Mouse (Mus musculus): ENCODE measurements at regions not wholly inside any gene's neighbourhood (a gene's known extent, or its start where the extent isn't known, plus 50 kb on each side); places are given as distances from the start of the nearest gene placed in this dataset.

GRCm38 (mm10) chrX:12832709-12833108, 70.8 kb upstream of the Med14 start:
- Histone ChIP-seq H3K9me3 (replicated peaks; ENCODE audit: control insufficient read depth, insufficient read depth, low read length, poor library complexity, severe bottlenecking) (no peaks in the 10 kb centered on the region), H3K36me3 (ENCODE audit: control insufficient read depth, insufficient read depth, low read length, poor library complexity, severe bottlenecking) (no peaks in the 10 kb centered on the region), H3K4me3 (ENCODE audit: low read depth, low read length) (no peak overlapping the region), H3K27me3 (ENCODE audit: control insufficient read depth, insufficient read depth, low read length, poor library complexity, severe bottlenecking) (no peaks in the 10 kb centered on the region), H3K4me1 (ENCODE audit: control insufficient read depth, insufficient read depth, low read length) (no peaks in the 10 kb centered on the region), H3K27ac (ENCODE audit: insufficient read depth, low read length) (no peak overlapping the region), H3K9ac (ENCODE audit: low read depth, poor library complexity, severe bottlenecking) (no peak overlapping the region)
- TF ChIP-seq CTCF (IDR thresholded peaks at IDR 0.05; ENCODE audit: low read depth, low read length) (no peak), EP300 (IDR thresholded peaks at IDR 0.05; ENCODE audit: insufficient read depth, low read depth, low read length) (no peak), POLR2A (IDR thresholded peaks at IDR 0.05; ENCODE audit: insufficient read depth, low read length) (no peak)

- no peak overlapping the region for H3K9ac ChIP-seq (ENCODE audit: low read depth, poor library complexity, severe bottlenecking)
- peaks cover under 1% of the 10 kb centered on the region for H3K4me1 ChIP-seq (ENCODE audit: control insufficient read depth, insufficient read depth, low read length)
- H3K27me3 ChIP-seq (ENCODE audit: control insufficient read depth, insufficient read depth, low read length, poor library complexity, severe bottlenecking), result no peaks in the 10 kb centered on the region
- no peaks in the 10 kb centered on the region for H3K36me3 ChIP-seq (ENCODE audit: control insufficient read depth, insufficient read depth, low read length, poor library complexity, severe bottlenecking)
- H3K4me3 ChIP-seq (ENCODE audit: low read depth, low read length), result no peak overlapping the region
- TF ChIP-seq POLR2A (IDR thresholded peaks at IDR 0.05; ENCODE audit: insufficient read depth, low read length) (no peak), CTCF (IDR thresholded peaks at IDR 0.05; ENCODE audit: low read depth, low read length) (no peak), EP300 (IDR thresholded peaks at IDR 0.05; ENCODE audit: insufficient read depth, low read depth, low read length) (no peak)
- H3K27ac ChIP-seq (ENCODE audit: insufficient read depth, low read length), result no peak overlapping the region
- H3K9me3 ChIP-seq (replicated peaks; ENCODE audit: control insufficient read depth, insufficient read depth, low read length, poor library complexity, severe bottlenecking), result no peaks in the 10 kb centered on the region
Measured at GRCm38 (mm10) chrX:12829165-12829564, 67.3 kb upstream of the Med14 start.

GRCm38 (mm10) chrX:12827299-12827872, 65.5 kb upstream of the Med14 start:
- no peak overlapping the region for H3K27ac ChIP-seq (ENCODE audit: insufficient read depth, low read length)
- TF ChIP-seq POLR2A (IDR thresholded peaks at IDR 0.05; ENCODE audit: insufficient read depth, low read length) (no peak), EP300 (IDR thresholded peaks at IDR 0.05; ENCODE audit: insufficient read depth, low read depth, low read length) (no peak), CTCF (IDR thresholded peaks at IDR 0.05; ENCODE audit: low read depth, low read length) (no peak)
- H3K4me3 ChIP-seq (ENCODE audit: low read depth, low read length), result no peak overlapping the region
- no peaks in the 10 kb centered on the region for H3K27me3 ChIP-seq (ENCODE audit: control insufficient read depth, insufficient read depth, low read length, poor library complexity, severe bottlenecking)
- H3K9ac ChIP-seq (ENCODE audit: low read depth, poor library complexity, severe bottlenecking), result no peak overlapping the region
- H3K36me3 ChIP-seq (ENCODE audit: control insufficient read depth, insufficient read depth, low read length, poor library complexity, severe bottlenecking), result no peaks in the 10 kb centered on the region
- H3K9me3 ChIP-seq (replicated peaks; ENCODE audit: control insufficient read depth, insufficient read depth, low read length, poor library complexity, severe bottlenecking), result no peaks in the 10 kb centered on the region
- H3K4me1 ChIP-seq (ENCODE audit: control insufficient read depth, insufficient read depth, low read length), result peaks cover 1% of the 10 kb centered on the region

GRCm38 (mm10) chrX:12826646-12827045, 64.8 kb upstream of the Med14 start:
- H3K9me3 ChIP-seq (replicated peaks; ENCODE audit: control insufficient read depth, insufficient read depth, low read length, poor library complexity, severe bottlenecking), result no peaks in the 10 kb centered on the region
- TF ChIP-seq POLR2A (IDR thresholded peaks at IDR 0.05; ENCODE audit: insufficient read depth, low read length), result no peak
- no peak for TF ChIP-seq CTCF (IDR thresholded peaks at IDR 0.05; ENCODE audit: low read depth, low read length)
- no peak for TF ChIP-seq EP300 (IDR thresholded peaks at IDR 0.05; ENCODE audit: insufficient read depth, low read depth, low read length)
- H3K27me3 ChIP-seq (ENCODE audit: control insufficient read depth, insufficient read depth, low read length, poor library complexity, severe bottlenecking), result no peaks in the 10 kb centered on the region
- no peak overlapping the region for H3K9ac ChIP-seq (ENCODE audit: low read depth, poor library complexity, severe bottlenecking)
- peaks cover 1% of the 10 kb centered on the region for H3K4me1 ChIP-seq (ENCODE audit: control insufficient read depth, insufficient read depth, low read length)
- no peaks in the 10 kb centered on the region for H3K36me3 ChIP-seq (ENCODE audit: control insufficient read depth, insufficient read depth, low read length, poor library complexity, severe bottlenecking)
- H3K4me3 ChIP-seq (ENCODE audit: low read depth, low read length), result no peak overlapping the region
- no peak overlapping the region for H3K27ac ChIP-seq (ENCODE audit: insufficient read depth, low read length)

GRCm38 (mm10) chrX:12825262-12825661, 63.4 kb upstream of the Med14 start:
- no peaks in the 10 kb centered on the region for H3K36me3 ChIP-seq (ENCODE audit: control insufficient read depth, insufficient read depth, low read length, poor library complexity, severe bottlenecking)
- H3K4me1 ChIP-seq (ENCODE audit: control insufficient read depth, insufficient read depth, low read length), result peaks cover 1% of the 10 kb centered on the region
- TF ChIP-seq CTCF (IDR thresholded peaks at IDR 0.05; ENCODE audit: low read depth, low read length) (no peak), POLR2A (IDR thresholded peaks at IDR 0.05; ENCODE audit: insufficient read depth, low read length) (no peak), EP300 (IDR thresholded peaks at IDR 0.05; ENCODE audit: insufficient read depth, low read depth, low read length) (no peak)
- no peak overlapping the region for H3K4me3 ChIP-seq (ENCODE audit: low read depth, low read length)
- no peaks in the 10 kb centered on the region for H3K27me3 ChIP-seq (ENCODE audit: control insufficient read depth, insufficient read depth, low read length, poor library complexity, severe bottlenecking)
- no peak overlapping the region for H3K9ac ChIP-seq (ENCODE audit: low read depth, poor library complexity, severe bottlenecking)
- no peak overlapping the region for H3K27ac ChIP-seq (ENCODE audit: insufficient read depth, low read length)
- H3K9me3 ChIP-seq (replicated peaks; ENCODE audit: control insufficient read depth, insufficient read depth, low read length, poor library complexity, severe bottlenecking), result no peaks in the 10 kb centered on the region

GRCm38 (mm10) chrX:12824497-12824896, 62.6 kb upstream of the Med14 start:
- peaks cover 1% of the 10 kb centered on the region for H3K4me1 ChIP-seq (ENCODE audit: control insufficient read depth, insufficient read depth, low read length)
- TF ChIP-seq POLR2A (IDR thresholded peaks at IDR 0.05; ENCODE audit: insufficient read depth, low read length) (no peak), CTCF (IDR thresholded peaks at IDR 0.05; ENCODE audit: low read depth, low read length) (no peak)
- no peak overlapping the region for H3K4me3 ChIP-seq (ENCODE audit: low read depth, low read length)
- H3K36me3 ChIP-seq (ENCODE audit: control insufficient read depth, insufficient read depth, low read length, poor library complexity, severe bottlenecking), result no peaks in the 10 kb centered on the region
- no peaks in the 10 kb centered on the region for H3K9me3 ChIP-seq (replicated peaks; ENCODE audit: control insufficient read depth, insufficient read depth, low read length, poor library complexity, severe bottlenecking)
- no peaks in the 10 kb centered on the region for H3K27me3 ChIP-seq (ENCODE audit: control insufficient read depth, insufficient read depth, low read length, poor library complexity, severe bottlenecking)
- H3K27ac ChIP-seq (ENCODE audit: insufficient read depth, low read length), result no peak overlapping the region
- H3K9ac ChIP-seq (ENCODE audit: low read depth, poor library complexity, severe bottlenecking), result no peak overlapping the region
